In genomic region chr14:50955487-50955886, GRCm38 (mm10) we compare ENCODE assay signal across 18 mouse cellular contexts. TPM values are rescaled to one million over a fixed set of nuclear protein-coding genes. Genes with fewer than 3 reads are reported as not detected.
A peak's percentile ranks its signal among the peaks of the same experiment; 100 is the strongest.
DNase-seq lines count a peak whose midpoint lies in the region; ATAC-seq and TF ChIP-seq lines count a peak whose summit lies in the region.
"Had no signal": no experiment of that assay in that cellular context is flagged by ENCODE, and none has a peak within 500 bp of the region (broad histone marks: within the 10 kb centered on the region; RNA-seq: fewer than 3 reads in every experiment).

No protein-coding gene starts in this region.

- H3K27me3 ChIP-seq in liver, embryonic 12.5 days (replicated peaks): no peaks in the 10 kb centered on the region
- no peaks in the 10 kb centered on the region for H3K27me3 ChIP-seq in hindbrain, embryonic 16.5 days (replicated peaks; ENCODE audit: control insufficient read depth, insufficient read depth, low read length)
- H3K27me3 ChIP-seq: CH12.LX; neural tube, embryonic 13.5 days had no signal

- intact Hi-C loops in gastrocnemius, adult 2 months (cut with DNase I): no loop called here

- peaks cover 29% of the 10 kb centered on the region for H3K4me1 ChIP-seq in liver, embryonic 12.5 days
- H3K4me1 ChIP-seq in hindbrain, embryonic 16.5 days (ENCODE audit: control insufficient read depth, insufficient read depth, low read depth, low read length): no peaks in the 10 kb centered on the region

- no peak overlapping the region for H3K9ac ChIP-seq in liver, embryonic 12.5 days
- H3K9ac ChIP-seq in hindbrain, embryonic 16.5 days (ENCODE audit: low read depth, low read length): no peak overlapping the region
- H3K9ac ChIP-seq: hindbrain, embryonic 14.5 days; lung, embryonic 14.5 days had no signal

- DNase-seq in gastrocnemius, adult 2 months: no peak
- DNase-seq in gastrocnemius, postnatal 4 days (ENCODE audit: low spot score in 2 of 2): no peak
- DNase-seq in liver: no peak

- H3K9me3 ChIP-seq in liver, embryonic 12.5 days (replicated peaks): no peaks in the 10 kb centered on the region
- H3K9me3 ChIP-seq in hindbrain, embryonic 16.5 days (ENCODE audit: control insufficient read depth, low read length): no peaks in the 10 kb centered on the region
- H3K9me3 ChIP-seq: limb, embryonic 10.5 days; neural tube, embryonic 13.5 days had no signal

- peak overlapping the region; percentile 73; the same call in 1 of the 2 replicates for H3K27ac ChIP-seq in gastrocnemius, adult 2 months
- no peak overlapping the region for H3K27ac ChIP-seq in liver, embryonic 12.5 days
- H3K27ac ChIP-seq in hindbrain, embryonic 16.5 days (ENCODE audit: low read depth, low read length): no peak overlapping the region
- H3K27ac ChIP-seq: hindbrain, embryonic 14.5 days; kidney, postnatal 0 days; limb, embryonic 10.5 days; neural tube, embryonic 13.5 days had no signal

- TF ChIP-seq CTCF in gastrocnemius, adult 2 months (IDR thresholded peaks at IDR 0.05): no peak

- H3K4me2 ChIP-seq in liver, embryonic 12.5 days: peak overlapping the region; percentile 61; the same call in 1 of the 2 replicates
- H3K4me2 ChIP-seq in hindbrain, embryonic 16.5 days (ENCODE audit: low read length): no peak overlapping the region

- H3K36me3 ChIP-seq in liver, embryonic 12.5 days: peaks cover 29% of the 10 kb centered on the region
- 0 out of 2 replicates have a peak, but pooled peaks cover 3% of the 10 kb centered on the region for H3K36me3 ChIP-seq in hindbrain, embryonic 16.5 days (ENCODE audit: control insufficient read depth, insufficient read depth, low read length)

- 78% methylated on average over 10 of the region's 10 CpGs for whole genome bisulfite sequencing in liver, embryonic 12.5 days (ENCODE audit: insufficient replicate concordance)
- 90% methylated on average over 10 of the region's 10 CpGs for WGBS in hindbrain, embryonic 16.5 days

- no peak for ATAC-seq in liver, embryonic 12.5 days
- peak; percentile 45 for ATAC-seq in granulocyte monocyte progenitor cell, adult 5-6 weeks (replicated peaks; ENCODE audit: poor library complexity, severe bottlenecking)
- peak; percentile 16 for ATAC-seq in megakaryocyte progenitor cell, adult 5-6 weeks (replicated peaks; ENCODE audit: poor library complexity)
- ATAC-seq in hindbrain, embryonic 16.5 days: no peak

- H3K4me3 ChIP-seq in gastrocnemius, adult 2 months: peak overlapping the region; percentile 66
- no peak overlapping the region for H3K4me3 ChIP-seq in liver, embryonic 12.5 days
- no peak overlapping the region for H3K4me3 ChIP-seq in hindbrain, embryonic 16.5 days (ENCODE audit: low read length)
- H3K4me3 ChIP-seq: erythroblast, embryonic 14.5 days had no signal

RNA-seq across cellular contexts. Expression of gene Pnp2, which starts 0.3 kb away (rescaled TPM):
- under 1 TPM in 1 of 2 experiments, not detected in 1; 0.47 TPM for total RNA-seq in gastrocnemius, adult 2 months (2021)
- total RNA-seq in gastrocnemius, postnatal 4 days (2021): under 1 TPM; 0.67 to 0.71 TPM
- 4.0 and 4.3 TPM in 2 replicates for polyA plus RNA-seq in liver, embryonic 12.5 days (2016; fragmentation: Nextera tagmentation; extraction: Ambion mirVana)
- 5.4 and 16.2 TPM in 2 replicates for total RNA-seq in granulocyte monocyte progenitor cell, adult 5-6 weeks (2014; fragmentation: Nextera tagmentation)
- 4.3 and 5.3 TPM in 2 replicates for total RNA-seq in granulocyte monocyte progenitor cell, adult 5-6 weeks (2017)
- total RNA-seq in megakaryocyte progenitor cell, adult 5-6 weeks (2015): 11.0 and 16.1 TPM in 2 replicates
- total RNA-seq in megakaryocyte progenitor cell, adult 5-6 weeks (2017): 6.0 and 8.1 TPM in 2 replicates
- 0.56 and 0.98 TPM in 2 replicates for polyA plus RNA-seq in hindbrain, embryonic 16.5 days (2015; fragmentation: Nextera tagmentation; extraction: Ambion mirVana)
- polyA plus RNA-seq: erythroblast, embryonic 14.5 days; neural tube, embryonic 13.5 days had no signal

RNA-seq across cellular contexts. Expression of gene Gm49342, which starts 11.2 kb away (rescaled TPM):
- 1 to 10 TPM; 2.9 to 7.8 TPM for total RNA-seq in gastrocnemius, adult 2 months (2021)
- total RNA-seq in gastrocnemius, postnatal 4 days (2021): 1 to 10 TPM; 7.9 to 8.5 TPM
- not detected in 2 replicates for polyA plus RNA-seq in liver, embryonic 12.5 days (2016; fragmentation: Nextera tagmentation; extraction: Ambion mirVana)
- not detected in 2 replicates for total RNA-seq in granulocyte monocyte progenitor cell, adult 5-6 weeks (2014; fragmentation: Nextera tagmentation)
- 68.4 TPM in 1 of 2 replicates, not detected in the other for total RNA-seq in granulocyte monocyte progenitor cell, adult 5-6 weeks (2017)
- 24.4 TPM in 1 of 2 replicates, not detected in the other for total RNA-seq in megakaryocyte progenitor cell, adult 5-6 weeks (2015)
- 144 and 168 TPM in 2 replicates for total RNA-seq in megakaryocyte progenitor cell, adult 5-6 weeks (2017)
- polyA plus RNA-seq in hindbrain, embryonic 16.5 days (2015; fragmentation: Nextera tagmentation; extraction: Ambion mirVana): not detected in 2 replicates
- polyA plus RNA-seq: embryonic facial prominence, embryonic 11.5 days; erythroblast, embryonic 14.5 days; forebrain, embryonic 16.5 days; heart, embryonic 16.5 days; hindbrain, embryonic 14.5 days; kidney, postnatal 0 days; limb, embryonic 10.5 days; lung, embryonic 14.5 days; neural tube, embryonic 13.5 days; stomach, embryonic 16.5 days had no signal

RNA-seq across cellular contexts. Expression of gene Pnp, which starts 24.6 kb away (rescaled TPM):
- total RNA-seq in gastrocnemius, adult 2 months (2021): 1 to 10 TPM; 3.6 to 5.9 TPM
- total RNA-seq in gastrocnemius, postnatal 4 days (2021): 10 to 100 TPM; 12.7 to 13.9 TPM
- polyA plus RNA-seq in liver, embryonic 12.5 days (2016; fragmentation: Nextera tagmentation; extraction: Ambion mirVana): 75.0 and 76.1 TPM in 2 replicates
- total RNA-seq in granulocyte monocyte progenitor cell, adult 5-6 weeks (2014; fragmentation: Nextera tagmentation): 179 and 257 TPM in 2 replicates
- 252 and 259 TPM in 2 replicates for total RNA-seq in granulocyte monocyte progenitor cell, adult 5-6 weeks (2017)
- 388 TPM in 2 replicates for total RNA-seq in megakaryocyte progenitor cell, adult 5-6 weeks (2015)
- 201 and 203 TPM in 2 replicates for total RNA-seq in megakaryocyte progenitor cell, adult 5-6 weeks (2017)
- polyA plus RNA-seq in hindbrain, embryonic 16.5 days (2015; fragmentation: Nextera tagmentation; extraction: Ambion mirVana): 23.4 and 24.0 TPM in 2 replicates

RNA-seq across cellular contexts. Expression of gene Pip4p1, which starts 24.8 kb away (rescaled TPM):
- 10 to 100 TPM; 16.2 to 16.6 TPM for total RNA-seq in gastrocnemius, adult 2 months (2021)
- 10 to 100 TPM; 23.5 to 25.2 TPM for total RNA-seq in gastrocnemius, postnatal 4 days (2021)
- 26.1 and 30.6 TPM in 2 replicates for polyA plus RNA-seq in liver, embryonic 12.5 days (2016; fragmentation: Nextera tagmentation; extraction: Ambion mirVana)
- 48.4 and 72.7 TPM in 2 replicates for total RNA-seq in granulocyte monocyte progenitor cell, adult 5-6 weeks (2014; fragmentation: Nextera tagmentation)
- total RNA-seq in granulocyte monocyte progenitor cell, adult 5-6 weeks (2017): 20.9 and 25.0 TPM in 2 replicates
- 47.0 and 58.0 TPM in 2 replicates for total RNA-seq in megakaryocyte progenitor cell, adult 5-6 weeks (2015)
- total RNA-seq in megakaryocyte progenitor cell, adult 5-6 weeks (2017): 10.4 and 17.9 TPM in 2 replicates
- 104 and 113 TPM in 2 replicates for polyA plus RNA-seq in hindbrain, embryonic 16.5 days (2015; fragmentation: Nextera tagmentation; extraction: Ambion mirVana)

RNA-seq across cellular contexts. Expression of gene Apex1, which starts 30.7 kb away (rescaled TPM):
- total RNA-seq in gastrocnemius, adult 2 months (2021): 10 to 100 TPM; 28.0 to 28.1 TPM
- total RNA-seq in gastrocnemius, postnatal 4 days (2021): 10 to 100 TPM; 61.1 to 62.7 TPM
- 144 and 147 TPM in 2 replicates for polyA plus RNA-seq in liver, embryonic 12.5 days (2016; fragmentation: Nextera tagmentation; extraction: Ambion mirVana)
- total RNA-seq in granulocyte monocyte progenitor cell, adult 5-6 weeks (2014; fragmentation: Nextera tagmentation): 214 and 260 TPM in 2 replicates
- total RNA-seq in granulocyte monocyte progenitor cell, adult 5-6 weeks (2017): 202 and 229 TPM in 2 replicates
- 246 and 285 TPM in 2 replicates for total RNA-seq in megakaryocyte progenitor cell, adult 5-6 weeks (2015)
- 189 and 223 TPM in 2 replicates for total RNA-seq in megakaryocyte progenitor cell, adult 5-6 weeks (2017)
- 158 and 167 TPM in 2 replicates for polyA plus RNA-seq in hindbrain, embryonic 16.5 days (2015; fragmentation: Nextera tagmentation; extraction: Ambion mirVana)

Comparison
In these comparisons a context has a peak if more than half of its experiments do, and no peak if none do; other contexts are left out.
1. ATAC-seq: peak in granulocyte monocyte progenitor cell, adult 5-6 weeks (single experiment) and megakaryocyte progenitor cell, adult 5-6 weeks (single experiment); none in liver, embryonic 12.5 days (single experiment) and hindbrain, embryonic 16.5 days (single experiment).
2. RNA of gene Pnp, which starts 24.6 kb away (total RNA-seq): 201 to 388 TPM in megakaryocyte progenitor cell, adult 5-6 weeks and 179 to 259 TPM in granulocyte monocyte progenitor cell, adult 5-6 weeks; 12.7 to 13.9 TPM in gastrocnemius, postnatal 4 days and 3.6 to 5.9 TPM in gastrocnemius, adult 2 months; every median in the first group is over 10 times any median in the second.